Mouse (Mus musculus): Measurements from ENCODE around the gene Gm16253.

Gm16253 gene

GRCm38 (mm10) chr3:96573611-96574511 is 2.9 kb upstream of the Gm16253 start:
- DNase-seq (ENCODE audit: low spot score in 2 of 2) = no peak

GRCm38 (mm10) chr3:96575272-96575984 is 1.4 kb upstream of the Gm16253 start:
- DNase-seq (ENCODE audit: low spot score in 2 of 2) = no peak

- DNase-seq (ENCODE audit: low spot score in 2 of 2) = no peak
Observed at GRCm38 (mm10) chr3:96576005-96576658, 652 bp upstream of the Gm16253 start.

- DNase-seq (ENCODE audit: low spot score in 2 of 2) = no peak
Observed at GRCm38 (mm10) chr3:96577566-96577965, 782 bp downstream of the Gm16253 start.

GRCm38 (mm10) chr3:96578561-96579238 is 1.9 kb downstream of the Gm16253 start:
- DNase-seq (ENCODE audit: low spot score in 2 of 2) = no peak

- no peak for DNase-seq (ENCODE audit: low spot score in 2 of 2)
Observed at GRCm38 (mm10) chr3:96579239-96579750, 2.5 kb downstream of the Gm16253 start.

GRCm38 (mm10) chr3:96579885-96580454 is 3.2 kb downstream of the Gm16253 start:
- DNase-seq (ENCODE audit: low spot score in 2 of 2) = peak; percentile 91 to 95

GRCm38 (mm10) chr3:96581141-96581540 is 4.4 kb downstream of the Gm16253 start:
- DNase-seq (ENCODE audit: low spot score in 2 of 2) = no peak

- no peak for DNase-seq (ENCODE audit: low spot score in 2 of 2)
Observed at GRCm38 (mm10) chr3:96581771-96582515, 5.2 kb downstream of the Gm16253 start.

GRCm38 (mm10) chr3:96583386-96583785 is 6.6 kb downstream of the Gm16253 start:
- DNase-seq (ENCODE audit: low spot score in 2 of 2) = no peak

- DNase-seq (ENCODE audit: low spot score in 2 of 2) = no peak
Observed at GRCm38 (mm10) chr3:96590657-96591056, 13.9 kb downstream of the Gm16253 start.

GRCm38 (mm10) chr3:96593374-96593773 is 16.6 kb downstream of the Gm16253 start:
- no peak for DNase-seq (ENCODE audit: low spot score in 2 of 2)

GRCm38 (mm10) chr3:96593790-96594560 is 17.2 kb downstream of the Gm16253 start, which contains the start of gene Polr3gl:
Gene Polr3gl, minus strand, starts transcription at chr3:96594181.
- peak; percentile 95 to 96 for DNase-seq (ENCODE audit: low spot score in 2 of 2)

- DNase-seq (ENCODE audit: low spot score in 2 of 2) = no peak
Observed at GRCm38 (mm10) chr3:96594851-96595250, 18.1 kb downstream of the Gm16253 start.

- DNase-seq (ENCODE audit: low spot score in 2 of 2) = peak; percentile 62
Observed at GRCm38 (mm10) chr3:96595661-96596060, 18.9 kb downstream of the Gm16253 start.

GRCm38 (mm10) chr3:96596228-96596707 is 19.5 kb downstream of the Gm16253 start, which contains the start of gene Ankrd34a:
Gene Ankrd34a, plus strand, starts transcription at chr3:96596636.
- DNase-seq (ENCODE audit: low spot score in 2 of 2) = peak; percentile 71 to 87

- peak in 1 of 2 experiments; percentile 43 for DNase-seq (ENCODE audit: low spot score in 2 of 2)
Observed at GRCm38 (mm10) chr3:96596855-96597254, 20.1 kb downstream of the Gm16253 start.

- DNase-seq (ENCODE audit: low spot score in 2 of 2) = peak; percentile 46 to 47
Observed at GRCm38 (mm10) chr3:96597435-96597891, 20.7 kb downstream of the Gm16253 start.

Data from right cerebral cortex, adult 2 months (tissue).